Mouse (Mus musculus) kidney, postnatal 0 days (tissue): Measurements from ENCODE around the gene Xirp2. TPM values are rescaled to one million over a fixed set of nuclear protein-coding genes. Genes with fewer than 3 reads are reported as not detected.
"Not testable (repeated sequence)": the region's sequence is repeated elsewhere in the genome, so short reads cannot be mapped to it uniquely, and the experiment has no call there.

ENCODE experiments used
- ATAC-seq: fragments of 200-750 bp; cut with Nextera tagmentation; replicated peaks from 2 replicates; pipeline ENCODE4 v1.8.0; 2017; ENCODE audit warnings: low read depth, moderate number of reproducible peaks, moderate TSS enrichment, moderate library complexity; ENCODE audit not compliant: low FRiP score
- DNase-seq: peaks from one replicate; pipeline ENCODE4 v3.0.0-alpha.2; 2016; ENCODE audit warnings: low spot score
- H3K27ac ChIP-seq: fragments of 300-500 bp; sonication (generic); 2 replicates; pipeline ENCODE4 v1.5.1; 2014; ENCODE audit warnings: mild to moderate bottlenecking
- H3K27me3 ChIP-seq: fragments of 300-500 bp; sonication (generic); 2 replicates; pipeline ENCODE4 v1.6.1; 2014; ENCODE audit warnings: low read length, mixed read lengths; ENCODE audit not compliant: insufficient read depth
- H3K36me3 ChIP-seq: fragments of 300-500 bp; sonication (generic); 2 replicates; pipeline ENCODE4 v1.6.1; 2014; ENCODE audit warnings: low read length, mixed read lengths; ENCODE audit not compliant: insufficient read depth
- H3K4me1 ChIP-seq: fragments of 300-500 bp; sonication (generic); replicated peaks from 2 replicates; pipeline ENCODE4 v1.6.1; 2014; ENCODE audit warnings: antibody characterized with exemption, low read length, mixed read lengths; ENCODE audit not compliant: insufficient read depth
- H3K4me2 ChIP-seq: fragments of 300-500 bp; sonication (generic); 2 replicates; pipeline ENCODE4 v1.6.1; 2014; ENCODE audit warnings: mild to moderate bottlenecking, low read length, moderate library complexity, mixed read lengths
- H3K4me3 ChIP-seq: fragments of 300-500 bp; sonication (generic); replicated peaks from 2 replicates; pipeline ENCODE4 v1.5.1; 2014; ENCODE audit warnings: low read depth, low read length
- H3K9ac ChIP-seq: fragments of 300-500 bp; sonication (generic); 2 replicates; pipeline ENCODE4 v1.6.1; 2014; ENCODE audit warnings: low read depth, low read length
- H3K9me3 ChIP-seq: fragments of 300-500 bp; sonication (generic); replicated peaks from 2 replicates; pipeline ENCODE4 v1.6.1; 2016; ENCODE audit warnings: low read length, inconsistent platforms, mixed read lengths
- CTCF ChIP-seq: IDR thresholded peaks from 2 replicates; pipeline ENCODE4 v1.5.1; 2016; ENCODE audit warnings: antibody characterized with exemption, low read depth, mild to moderate bottlenecking, moderate library complexity
- WGBS: fragments of 180-500 bp; shearing (Covaris S2); extraction: QIAGEN DNeasy Blood & Tissue Kit; methylation state at CpG from one replicate; pipeline ENCODE4 v1.1.7; 2014; 5-methylcytosine and 5-hydroxymethylcytosine counted together
- polyA plus RNA-seq: library from polyadenylated mRNA; unstranded; fragments of >200 nt; fragmentation: Nextera tagmentation; extraction: Ambion mirVana; gene quantifications from 2 replicates; pipeline ENCODE4 v1.2.1, GENCODE M21; 2015

Xirp2 gene
- polyA plus RNA-seq, 1 experiment from 2014 or later: not detected

GRCm38 (mm10) chr2:67447206-67447605 lies 1.4 kb downstream of the Xirp2 start:
- 66% methylated on average over 12 of the region's 12 CpGs for WGBS
- no peak for ATAC-seq
- TF ChIP-seq CTCF: no peak
- Histone ChIP-seq H3K4me3 (no peak overlapping the region), H3K27ac (no peak overlapping the region), H3K9ac (no peak overlapping the region), H3K36me3 (no peaks in the 10 kb centered on the region), H3K27me3 (no peaks in the 10 kb centered on the region), H3K9me3 (no peaks in the 10 kb centered on the region), H3K4me2 (no peak overlapping the region), H3K4me1 (no peaks in the 10 kb centered on the region)
- no peak for DNase-seq

GRCm38 (mm10) chr2:67460857-67461256 lies 15.1 kb downstream of the Xirp2 start:
- Histone ChIP-seq H3K9me3 (no peaks in the 10 kb centered on the region), H3K36me3 (no peaks in the 10 kb centered on the region), H3K27ac (no peak overlapping the region), H3K4me2 (no peak overlapping the region), H3K27me3 (no peaks in the 10 kb centered on the region), H3K4me3 (no peak overlapping the region), H3K9ac (no peak overlapping the region), H3K4me1 (no peaks in the 10 kb centered on the region)
- ATAC-seq (no peak), DNase-seq (no peak)
- TF ChIP-seq CTCF: no peak
- 93% methylated on average over 3 of the region's 3 CpGs for WGBS

GRCm38 (mm10) chr2:67467036-67467435 lies 21.2 kb downstream of the Xirp2 start:
- 88% methylated on average over 7 of the region's 7 CpGs for WGBS
- no peak overlapping the region for H3K4me3 ChIP-seq

GRCm38 (mm10) chr2:67470030-67470429 lies 24.2 kb downstream of the Xirp2 start:
- not testable (repeated sequence) for H3K27ac ChIP-seq, H3K4me3 ChIP-seq, H3K4me2 ChIP-seq, ATAC-seq, H3K9ac ChIP-seq, H3K36me3 ChIP-seq, H3K27me3 ChIP-seq, H3K9me3 ChIP-seq, H3K4me1 ChIP-seq
- DNase-seq: peak; percentile 58
- WGBS: 36% methylated on average over 5 of the region's 5 CpGs

More at GRCm38 (mm10) chr2:67467036-67467435, 21.2 kb downstream of the Xirp2 start:
- DNase-seq (no peak), ATAC-seq (no peak)
- H3K4me2 ChIP-seq: no peak overlapping the region
- H3K36me3 ChIP-seq: no peaks in the 10 kb centered on the region
- H3K27ac ChIP-seq: no peak overlapping the region
- no peaks in the 10 kb centered on the region for H3K4me1 ChIP-seq
- H3K9ac ChIP-seq: no peak overlapping the region
- no peaks in the 10 kb centered on the region for H3K27me3 ChIP-seq
- TF ChIP-seq CTCF: no peak
- H3K9me3 ChIP-seq: no peaks in the 10 kb centered on the region

GRCm38 (mm10) chr2:67477753-67478152 lies 32.0 kb downstream of the Xirp2 start:
- Histone ChIP-seq H3K4me3 (no peak overlapping the region), H3K27ac (no peak overlapping the region), H3K27me3 (no peaks in the 10 kb centered on the region), H3K4me1 (no peaks in the 10 kb centered on the region), H3K9me3 (no peaks in the 10 kb centered on the region), H3K4me2 (no peak overlapping the region), H3K9ac (no peak overlapping the region), H3K36me3 (no peaks in the 10 kb centered on the region)
- 20% methylated on average over 6 of the region's 6 CpGs for WGBS
- TF ChIP-seq CTCF: peak; percentile 80
- peak; percentile 86 for DNase-seq
- no peak for ATAC-seq

- DNase-seq: no peak
- Histone ChIP-seq H3K27me3 (no peaks in the 10 kb centered on the region), H3K9ac (no peak overlapping the region), H3K36me3 (no peaks in the 10 kb centered on the region), H3K4me2 (no peak overlapping the region), H3K4me3 (no peak overlapping the region), H3K4me1 (no peaks in the 10 kb centered on the region), H3K9me3 (no peaks in the 10 kb centered on the region), H3K27ac (no peak overlapping the region)
- WGBS: 65% methylated on average over 3 of the region's 3 CpGs
- no peak for ATAC-seq
- no peak for TF ChIP-seq CTCF
Measured at GRCm38 (mm10) chr2:67481051-67481450, 35.2 kb downstream of the Xirp2 start.

DNA sequence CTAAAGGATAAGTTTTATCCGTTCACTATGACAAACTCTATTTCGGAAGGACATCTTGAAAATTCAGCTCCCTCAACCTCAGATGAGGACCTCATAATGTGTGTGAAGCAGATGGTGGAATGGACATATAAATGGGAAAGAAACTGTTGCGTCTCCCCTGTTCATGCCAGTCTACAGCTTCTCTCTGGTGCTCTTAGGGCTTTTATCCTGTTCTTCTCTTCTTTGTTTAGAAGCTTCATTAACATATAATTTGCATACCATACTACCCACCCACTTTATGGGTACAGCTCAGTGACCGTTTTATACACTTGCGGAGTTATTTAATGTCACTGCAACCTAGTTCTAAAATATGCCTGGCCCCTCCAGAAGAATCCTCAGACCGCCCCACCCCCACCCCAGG lies 40.9 kb downstream of the Xirp2 start:
- H3K4me1 ChIP-seq: no peaks in the 10 kb centered on the region
- no peak overlapping the region for H3K27ac ChIP-seq
- ATAC-seq: no peak
- no peaks in the 10 kb centered on the region for H3K9me3 ChIP-seq
- WGBS: 88% methylated on average over 6 of the region's 6 CpGs
- no peak overlapping the region for H3K9ac ChIP-seq
- H3K4me3 ChIP-seq: no peak overlapping the region
- H3K27me3 ChIP-seq: no peaks in the 10 kb centered on the region
- H3K36me3 ChIP-seq: no peaks in the 10 kb centered on the region
- no peak overlapping the region for H3K4me2 ChIP-seq
- no peak for DNase-seq
- no peak for TF ChIP-seq CTCF
